Mouse (Mus musculus) erythroblast, adult 5-6 weeks (primary cell): ENCODE results near the gene Necab3. TPM values are rescaled to one million over a fixed set of nuclear protein-coding genes. Genes with fewer than 3 reads are reported as not detected.

Source experiments
- ATAC-seq: replicated peaks from 2 replicates; pipeline ENCODE4 v1.8.0; 2016; ENCODE audit warnings: moderate number of reproducible peaks, mild to moderate bottlenecking, moderate TSS enrichment, inconsistent platforms; ENCODE audit not compliant: poor library complexity, low FRiP score, severe bottlenecking
- total RNA-seq, 2 experiments: library from RNA; stranded (forward) in 1 of 2; stranded (reverse) in 1 of 2; fragments of 150-400 nt in 1 of 2; fragments of 200-764, 138-1000 nt in 1 of 2; gene quantifications; 2 replicates each; pipeline versions ENCODE4 v1.2.3 to v1.2.4; 2015 to 2017; ENCODE audit warnings: low replicate concordance in 2 of 2

Necab3 gene
- total RNA-seq (2015; ENCODE audit: low replicate concordance): 0.63 TPM in 1 of 2 replicates, not detected in the other
- 11.6 TPM in 1 of 2 replicates, not detected in the other for total RNA-seq (2017; ENCODE audit: low replicate concordance)

DNA sequence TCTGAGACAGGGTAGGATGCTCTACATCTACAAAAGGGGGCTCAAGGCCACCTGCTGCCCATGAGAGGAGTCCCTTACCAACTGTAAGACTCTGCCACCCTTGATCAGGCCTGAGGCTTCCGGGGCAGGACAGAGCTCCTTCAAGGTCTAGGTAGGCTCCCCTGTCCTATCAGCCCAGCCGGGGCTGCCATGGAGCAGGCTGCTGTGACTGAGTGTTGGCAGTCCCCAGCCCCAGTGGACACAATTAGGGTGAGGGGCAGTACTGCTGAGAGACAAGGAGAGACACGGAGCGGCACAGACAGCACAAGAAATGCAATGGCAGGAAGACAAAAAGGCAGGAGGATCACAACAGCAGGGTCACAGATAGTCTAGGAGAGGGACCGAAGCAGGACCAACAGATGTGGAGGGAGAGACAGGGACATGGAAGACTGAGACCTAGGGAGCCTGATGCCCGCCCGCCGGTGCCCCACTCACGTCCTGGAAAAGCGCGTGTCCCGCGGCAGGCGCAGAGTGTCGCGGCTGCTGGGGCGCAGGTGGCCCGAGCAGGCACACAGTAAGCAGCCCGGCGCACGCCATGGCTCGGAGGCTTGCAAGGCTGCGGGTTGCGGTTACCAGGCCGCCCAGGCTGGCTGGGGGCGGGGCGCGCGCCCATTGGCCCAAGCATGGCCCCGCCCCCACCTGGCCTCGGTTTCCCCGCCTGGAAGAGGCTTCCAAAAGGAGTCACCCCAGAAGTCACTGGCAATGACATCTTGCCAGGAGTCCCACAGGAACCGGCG lies at the start of gene Necab3:
Necab3 (minus strand) TSS at position 627 of the 776 bp plus-strand sequence.
- peak; percentile 44; the same call in 1 of the 2 replicates for ATAC-seq

DNA sequence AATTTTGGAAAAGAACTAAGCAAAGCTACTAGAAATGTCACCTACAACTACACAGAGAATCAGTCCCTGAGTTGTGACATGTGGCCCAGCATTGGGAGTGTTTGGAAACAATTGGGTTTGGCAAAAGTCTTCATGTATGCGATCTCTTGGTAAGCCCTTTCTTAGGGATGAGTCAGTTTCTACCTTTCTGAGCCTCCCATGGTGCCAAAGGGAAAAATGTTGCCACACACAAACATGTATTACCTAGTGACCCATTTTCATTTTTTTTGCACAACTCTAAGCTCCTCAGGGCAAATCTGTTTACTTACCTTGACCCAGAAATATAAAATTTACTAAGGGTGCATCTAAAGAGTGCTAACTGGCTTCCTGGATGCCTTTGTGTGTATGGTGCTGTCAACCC lies 48.3 kb upstream of the Necab3 start:
- ATAC-seq: no peak

DNA sequence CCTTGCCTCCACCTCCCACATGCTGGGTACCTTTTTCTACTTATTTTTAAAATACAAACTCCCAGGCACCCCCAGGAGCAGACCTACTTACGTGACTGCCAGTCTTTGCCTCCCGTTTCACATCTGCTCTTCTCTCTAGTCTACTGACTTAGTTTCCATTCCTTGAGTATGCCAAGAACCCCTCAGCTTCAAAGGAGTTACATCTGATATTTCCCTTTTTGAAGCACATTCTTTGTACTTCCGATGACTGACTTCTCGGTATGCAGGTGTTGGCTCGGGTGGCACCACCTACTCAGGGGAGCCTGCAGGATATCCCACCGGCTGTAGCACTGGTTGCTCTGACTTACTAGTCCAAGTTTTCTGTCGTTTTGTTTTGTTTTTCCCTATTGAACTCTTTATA lies 45.5 kb upstream of the Necab3 start:
- peak; percentile 16 for ATAC-seq

DNA sequence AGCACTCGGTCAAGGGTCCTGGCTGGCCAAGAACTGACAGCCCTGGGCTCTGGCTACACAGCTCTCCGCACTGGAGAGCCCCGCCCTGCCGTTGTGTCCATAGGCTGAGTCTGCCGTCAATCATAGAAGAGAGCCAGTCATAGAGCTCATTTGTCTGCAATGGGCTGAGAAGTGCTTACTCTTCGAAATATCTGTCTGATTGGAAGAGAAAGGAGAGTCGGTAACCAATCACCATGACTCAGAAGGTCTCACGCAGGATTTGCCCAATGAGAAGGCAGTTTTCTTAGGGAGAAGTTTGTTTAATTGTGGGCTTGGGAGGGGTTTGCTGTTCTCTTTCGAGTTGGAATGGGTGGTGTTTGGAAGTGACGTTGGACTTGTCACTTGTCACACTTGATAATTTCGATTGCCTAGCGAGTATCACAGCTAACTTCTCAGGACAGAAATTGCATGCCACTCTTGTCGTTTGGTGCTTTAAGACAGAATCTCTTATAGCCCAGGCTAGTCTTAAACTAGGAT lies 45.0 kb upstream of the Necab3 start, which contains the start of gene Pxmp4:
Pxmp4 (minus strand) TSS at position 71 of the 516 bp plus-strand sequence.
- ATAC-seq: peak; percentile 94

DNA sequence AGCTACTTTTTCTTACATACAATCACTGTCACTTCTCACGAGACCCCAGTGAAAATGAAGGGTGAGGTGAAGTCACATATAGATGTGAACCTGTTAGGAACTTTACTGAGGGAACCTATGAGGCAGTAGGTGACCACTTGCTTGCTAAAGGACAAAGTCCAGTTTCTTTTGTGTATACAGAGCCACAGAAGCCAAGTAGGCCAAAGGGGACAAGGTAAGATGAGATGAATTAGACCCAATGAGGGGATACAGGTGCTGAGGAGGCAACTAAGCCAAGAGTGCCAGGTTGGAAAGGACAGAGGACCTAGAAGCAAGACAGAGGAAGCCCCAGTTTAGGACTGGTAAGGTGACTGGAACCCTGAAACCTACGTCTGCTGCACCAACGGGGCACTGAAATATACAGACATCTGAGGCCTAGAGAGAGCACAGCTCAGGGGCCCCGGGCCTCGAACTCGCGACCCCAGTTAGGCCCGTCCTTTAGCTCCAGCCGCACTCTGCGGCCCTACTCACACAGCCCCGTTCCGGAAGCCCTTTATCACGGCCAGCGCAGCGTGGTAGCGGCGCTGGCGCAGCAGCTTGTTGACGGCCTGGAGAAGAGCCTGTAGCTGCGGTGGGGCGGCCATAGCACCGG lies 44.4 kb upstream of the Necab3 start:
- ATAC-seq: no peak; the same call in none of the 2 replicates

DNA sequence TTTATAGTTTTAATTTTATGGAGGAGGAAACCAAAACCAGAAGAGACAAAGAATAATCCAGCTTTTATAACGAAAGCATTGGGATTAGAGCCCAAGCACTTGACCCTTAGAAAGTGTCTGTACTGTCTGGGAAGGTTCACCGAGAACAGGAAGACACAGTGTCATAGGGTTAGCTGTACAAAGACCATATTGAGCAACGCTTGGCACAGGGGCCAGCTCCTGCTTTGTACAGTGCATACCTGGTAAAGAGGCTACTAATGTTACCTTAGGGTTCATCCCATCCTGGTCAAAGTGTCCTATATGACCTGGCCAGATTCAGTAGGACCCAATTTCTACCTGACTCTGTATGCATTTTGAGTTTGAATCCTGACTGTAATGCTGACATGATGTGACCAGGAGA lies 42.6 kb upstream of the Necab3 start:
- ATAC-seq: no peak

DNA sequence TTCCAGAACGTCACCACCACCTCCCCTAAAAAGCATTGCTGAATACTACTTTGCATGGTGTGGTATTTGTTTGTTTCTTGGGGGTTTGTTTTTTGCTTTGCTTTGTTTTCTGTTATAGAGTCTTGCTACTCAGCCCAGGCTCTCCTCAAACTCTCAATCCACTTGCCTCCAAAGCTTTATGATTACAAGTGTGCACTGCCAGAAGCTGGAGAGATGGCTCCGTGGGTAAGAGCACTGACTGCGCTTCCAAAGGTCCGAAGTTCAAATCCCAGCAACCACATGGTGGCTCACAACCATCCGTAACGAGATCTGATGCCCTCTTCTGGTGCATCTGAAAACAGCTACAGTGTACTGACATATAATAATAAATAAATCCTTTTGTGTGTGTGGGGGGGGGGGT lies 41.9 kb upstream of the Necab3 start:
- ATAC-seq: no peak

DNA sequence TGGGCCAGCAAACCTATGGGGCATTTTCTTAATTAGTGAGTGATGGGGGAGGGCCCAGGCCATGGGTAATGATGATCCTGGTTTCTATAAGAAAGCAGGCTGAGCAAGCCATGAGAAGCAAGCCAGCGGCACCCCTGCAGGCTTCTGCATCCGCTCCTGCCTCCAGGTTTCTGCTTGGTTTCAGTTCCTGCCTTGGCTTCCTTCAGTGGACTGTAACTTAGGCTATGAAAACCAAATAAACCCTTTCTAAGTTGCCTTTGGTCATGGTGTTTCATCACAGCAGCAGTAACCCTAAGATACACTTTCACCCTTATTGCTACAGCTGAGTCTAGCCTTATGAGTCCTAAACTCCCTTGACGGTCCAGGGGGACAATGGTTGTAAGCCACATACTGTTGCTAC lies 38.7 kb upstream of the Necab3 start:
- ATAC-seq: no peak

DNA sequence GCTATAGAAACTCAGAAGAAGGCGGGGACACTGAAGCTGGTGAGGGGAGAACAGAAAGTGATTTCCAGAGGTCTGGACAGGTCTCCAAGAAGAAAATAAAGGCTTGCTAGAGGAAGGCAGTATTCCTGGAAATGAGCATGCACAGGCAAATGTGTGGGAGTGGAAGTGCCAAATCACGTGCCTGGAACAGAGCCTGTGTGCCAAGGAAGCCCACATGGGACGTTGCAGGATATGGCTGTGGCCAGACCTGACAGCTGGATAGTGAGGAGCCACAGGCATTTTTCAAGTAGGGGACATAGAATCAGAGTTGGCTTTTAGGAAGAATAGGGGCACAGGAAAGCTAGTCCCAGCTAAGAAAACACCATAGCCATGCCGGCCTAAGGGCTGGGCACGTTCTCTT lies 37.1 kb upstream of the Necab3 start:
- ATAC-seq: no peak

DNA sequence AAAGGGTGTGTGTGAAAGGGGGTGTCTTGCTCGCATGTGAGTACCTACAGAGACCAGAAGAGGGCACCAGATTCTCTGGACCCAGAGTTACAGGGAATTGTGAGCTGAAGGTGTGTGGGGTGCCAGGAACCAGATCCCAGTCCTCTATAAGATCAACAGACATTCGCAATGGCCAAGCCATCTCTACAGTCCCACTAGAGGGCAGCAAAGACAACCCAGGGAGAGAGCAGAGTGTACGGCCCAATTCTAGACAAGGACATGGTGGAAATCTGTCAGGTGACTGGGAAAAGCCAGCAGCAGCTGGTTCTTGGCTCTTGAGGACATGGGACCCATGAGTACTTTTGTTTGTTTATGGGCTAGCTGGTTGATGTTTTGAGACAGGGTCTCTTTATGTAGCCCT lies 34.3 kb upstream of the Necab3 start:
- ATAC-seq: peak; percentile 88

DNA sequence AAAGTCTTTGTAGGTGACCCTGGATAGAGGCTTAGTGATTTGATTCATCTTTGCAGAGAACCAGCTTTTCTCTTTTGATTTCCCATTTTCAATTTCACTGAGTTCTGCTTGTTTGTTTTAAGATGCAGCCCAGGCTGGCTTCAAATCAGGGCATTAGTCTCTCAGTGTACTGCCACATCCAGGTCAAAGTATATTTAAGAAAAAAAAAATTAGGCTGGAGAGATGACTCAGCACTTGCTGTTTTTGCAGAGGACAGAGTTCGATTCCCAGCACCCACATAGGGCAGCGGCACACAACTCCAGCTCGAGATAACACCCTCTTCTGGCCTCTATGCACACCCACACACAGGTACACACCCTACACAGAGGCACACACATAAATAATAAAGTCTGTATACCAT lies 32.5 kb upstream of the Necab3 start:
- no peak for ATAC-seq

DNA sequence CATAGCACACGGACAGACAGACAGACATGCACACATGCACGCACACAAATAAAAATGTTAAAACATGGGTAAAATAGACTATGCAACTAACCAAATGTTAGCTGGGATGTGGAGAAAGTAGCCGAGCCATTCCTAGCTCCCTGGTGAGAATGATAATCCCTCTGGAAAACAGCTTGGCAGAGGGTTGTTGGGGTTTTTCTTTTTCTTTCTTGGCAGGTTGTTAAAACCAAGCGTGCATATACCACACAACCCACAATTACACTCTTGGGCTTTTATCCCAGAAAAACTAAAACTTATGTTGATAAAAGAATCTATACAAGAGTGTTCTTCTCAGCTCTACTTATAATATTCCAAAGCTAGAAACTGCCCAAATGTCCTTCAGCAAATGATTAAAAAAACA lies 30.4 kb upstream of the Necab3 start:
- no peak for ATAC-seq

DNA sequence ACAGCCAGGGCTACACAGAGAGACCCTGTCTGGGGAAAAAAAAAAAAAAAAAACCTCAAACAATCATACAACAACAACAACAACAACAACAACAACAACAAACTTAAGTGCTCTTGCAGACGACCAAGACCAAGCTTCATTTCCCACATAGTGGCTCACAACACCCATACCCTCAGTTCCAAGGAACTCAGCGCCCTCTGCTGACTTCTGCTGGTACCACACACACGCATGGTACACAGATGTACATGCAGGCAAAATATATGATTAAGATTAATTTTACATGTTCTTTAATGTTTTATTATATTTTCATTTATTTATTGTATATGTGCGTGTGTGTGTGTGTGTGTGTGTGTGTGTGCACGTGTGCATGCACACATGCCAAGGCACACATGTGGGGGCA lies 27.7 kb upstream of the Necab3 start:
- no peak for ATAC-seq

DNA sequence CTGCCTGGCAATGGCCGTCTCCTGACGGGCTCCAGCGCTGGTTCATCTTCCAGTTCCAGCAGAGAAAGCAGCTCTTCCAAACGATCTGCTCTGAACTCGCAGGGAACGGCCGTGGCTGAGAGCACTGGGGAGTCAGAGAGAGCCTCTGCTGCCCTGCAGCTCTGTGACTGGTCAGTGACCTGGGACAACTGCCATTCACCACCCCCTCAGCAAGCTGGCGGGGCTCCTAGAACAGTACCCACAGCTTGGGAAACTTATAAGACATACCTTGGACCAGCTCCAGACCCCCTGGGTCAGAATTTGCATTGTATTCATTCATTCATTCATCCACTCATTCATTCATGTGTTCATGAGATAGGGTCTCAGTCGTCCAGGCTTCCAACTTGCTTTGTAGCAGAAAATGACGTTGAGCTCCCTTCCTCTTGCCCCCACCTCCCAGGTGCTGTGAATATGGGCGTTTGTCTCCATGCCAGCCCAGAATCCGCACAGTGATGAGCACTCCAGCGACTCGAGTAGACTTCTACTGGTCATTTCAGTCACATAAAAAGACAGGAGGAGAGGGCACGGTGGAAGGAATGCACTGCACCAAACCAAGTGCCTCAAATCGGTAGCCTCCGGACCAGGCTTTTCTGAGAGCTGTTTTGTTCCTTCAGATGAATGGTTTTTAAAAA lies 26.4 kb upstream of the Necab3 start:
- ATAC-seq: no peak

DNA sequence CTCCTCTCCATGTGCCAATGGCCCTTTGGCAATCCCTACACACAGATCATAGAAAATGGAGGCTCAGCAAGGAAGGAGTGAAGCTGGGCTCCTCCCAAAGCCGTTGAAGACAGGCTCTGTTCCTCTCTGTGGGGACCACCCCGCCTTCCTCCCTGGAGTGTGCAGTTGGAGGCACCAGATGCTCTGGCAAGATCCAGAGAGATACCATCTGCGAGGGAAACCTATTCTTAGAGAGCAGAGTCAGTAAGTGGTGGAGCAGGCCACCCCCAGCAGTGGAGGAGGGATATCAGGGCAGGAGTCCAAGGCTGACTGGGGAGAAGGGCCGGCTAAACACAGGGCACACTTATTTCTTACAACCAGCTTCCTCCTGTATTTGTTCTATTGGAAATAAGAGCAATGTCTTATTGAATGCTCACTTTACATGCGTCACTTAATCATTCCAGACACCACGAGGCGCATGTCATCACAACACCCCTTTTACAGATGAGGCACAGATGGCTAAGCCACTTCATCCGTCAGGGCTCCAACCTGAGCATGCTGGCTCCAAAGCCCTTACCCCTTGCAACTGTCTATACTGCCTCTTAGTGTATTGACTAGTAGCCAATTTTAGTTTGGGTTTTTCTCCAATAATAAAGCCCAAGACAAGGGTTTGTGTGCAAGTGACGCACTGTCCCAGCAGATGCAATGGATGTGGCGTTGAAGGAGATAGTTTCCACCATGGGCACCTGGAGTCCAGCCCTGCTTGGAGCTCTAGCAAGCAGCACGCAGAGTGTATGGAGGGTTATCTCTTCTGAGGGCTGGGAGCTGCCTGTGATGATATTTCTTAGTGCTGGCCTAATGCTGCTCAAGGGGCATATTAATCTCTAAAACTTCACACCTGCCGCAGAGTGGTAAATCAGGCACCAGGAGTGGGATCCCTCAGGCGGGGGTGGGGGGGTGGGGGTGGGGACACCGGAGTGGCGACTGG lies 25.5 kb upstream of the Necab3 start:
- ATAC-seq: 0 out of 2 replicates have a peak, but pooled peaks have one; percentile 26

DNA sequence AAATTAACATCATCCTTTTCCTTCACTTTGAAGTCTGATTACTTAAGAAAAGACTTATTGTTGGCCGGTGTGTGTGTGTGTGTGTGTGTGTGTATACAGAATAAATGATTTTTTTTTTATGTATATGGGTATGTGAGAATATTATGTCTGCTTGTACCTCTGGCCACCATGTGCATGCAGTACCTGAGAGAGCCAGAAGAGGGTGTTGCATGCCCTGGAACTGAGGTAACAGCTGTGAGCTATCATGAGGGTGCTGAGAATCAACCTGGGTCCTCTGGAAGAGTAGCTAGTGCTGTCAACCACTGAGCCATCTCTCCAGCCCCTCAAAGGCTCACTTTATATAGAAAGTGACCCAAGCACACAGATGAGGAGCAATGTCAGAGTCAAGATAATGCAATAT lies 22.7 kb upstream of the Necab3 start:
- no peak for ATAC-seq

DNA sequence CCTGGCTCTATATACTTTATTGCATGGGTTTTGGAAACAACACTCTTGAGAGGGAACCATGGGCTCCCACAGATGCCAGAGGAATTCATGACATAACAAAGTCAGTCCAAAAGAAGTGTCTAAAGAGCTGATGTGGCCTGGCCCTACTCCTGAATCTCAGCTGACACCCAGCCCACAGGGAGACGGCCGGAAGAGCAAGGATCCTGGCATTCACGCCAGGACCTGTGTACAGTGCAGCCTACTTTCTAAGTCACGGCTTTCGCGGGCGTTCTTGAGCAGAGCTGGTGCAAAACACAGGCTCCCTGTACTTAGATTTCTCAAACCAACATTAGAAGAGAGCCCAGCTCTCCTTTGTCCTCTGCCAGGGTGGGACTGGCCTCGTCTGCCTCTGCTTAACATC lies 21.9 kb upstream of the Necab3 start:
- no peak for ATAC-seq

DNA sequence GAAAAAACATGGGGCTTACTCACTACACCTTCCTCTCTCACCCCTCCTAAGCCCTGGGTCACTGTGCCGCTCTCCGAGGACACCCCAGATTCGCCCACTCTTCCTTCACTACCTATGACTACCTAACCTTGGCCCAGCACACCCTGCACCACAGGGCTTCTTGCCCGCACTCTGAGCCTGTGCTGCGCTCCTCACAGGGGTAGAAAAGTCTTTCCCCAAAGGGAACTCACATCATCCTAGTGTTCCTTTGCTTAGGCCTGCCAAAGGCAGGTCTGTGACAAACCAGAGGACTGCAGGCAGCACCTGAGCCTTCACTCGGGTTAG lies 19.0 kb upstream of the Necab3 start:
- no peak for ATAC-seq

DNA sequence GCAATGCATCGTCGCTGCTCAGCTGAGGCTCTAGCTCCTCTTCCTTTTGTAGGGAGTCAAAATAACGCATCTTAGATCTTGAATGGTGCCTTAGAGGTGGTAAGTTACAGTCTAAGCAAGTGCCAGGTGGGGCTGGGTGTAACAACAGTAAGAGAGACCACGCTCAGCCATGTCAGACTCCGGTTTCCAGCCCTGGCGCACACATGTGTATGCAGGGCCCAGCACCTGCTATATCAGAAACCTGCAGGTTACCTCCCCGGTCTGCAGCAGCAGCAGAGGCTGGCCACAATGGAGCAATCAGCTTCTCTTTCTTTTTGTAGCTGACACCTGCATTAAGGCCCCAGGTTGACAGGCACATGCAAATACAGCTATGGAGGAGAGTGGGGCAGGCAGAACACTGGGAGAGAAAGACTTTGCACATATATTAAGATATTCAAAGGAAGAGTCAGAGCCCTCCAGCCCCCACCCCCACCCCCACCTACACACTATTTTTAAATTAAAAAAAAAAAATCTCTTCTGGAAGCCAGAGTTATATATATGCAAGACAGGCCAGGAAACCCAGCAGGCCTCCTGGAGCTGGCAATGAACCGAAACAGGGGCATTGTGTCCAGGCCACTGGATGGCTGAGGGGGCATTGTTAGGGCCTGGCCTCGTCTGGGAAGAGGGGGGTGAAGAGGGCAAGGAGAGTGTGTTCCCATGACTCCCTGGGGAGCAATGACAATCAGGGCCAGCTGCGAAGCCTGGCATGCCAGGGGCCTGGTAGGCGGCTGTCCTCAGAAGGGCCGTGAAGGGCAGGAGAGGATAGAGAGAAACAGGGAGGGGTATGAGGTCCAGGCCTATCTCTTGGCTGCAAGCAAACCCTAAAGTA lies 18.4 kb upstream of the Necab3 start:
- ATAC-seq: no peak
